8 mouse cellular contexts compared by ENCODE assay signal in genomic region chr14:120477982-120478568, GRCm38 (mm10). TPM values are rescaled to one million over a fixed set of nuclear protein-coding genes. Genes with fewer than 3 reads are reported as not detected.
DNase-seq lines count a peak whose midpoint lies in the region; ATAC-seq and TF ChIP-seq lines count a peak whose summit lies in the region.

Gene Rap2a, plus strand, starts transcription at chr14:120478444.

- H3K4me3 ChIP-seq in hindbrain, embryonic 13.5 days, result peak within 1 kb of the TSS; percentile 84

- H3K9ac ChIP-seq in hindbrain, embryonic 13.5 days, result peak within 1 kb of the TSS; percentile 89

- TF ChIP-seq CTCF in Patski (IDR thresholded peaks at IDR 0.05), result no peak

- H3K9me3 ChIP-seq in hindbrain, embryonic 13.5 days, result no peaks in the 10 kb centered on the region

- POLR2A ChIA-PET in Patski (lab: Charles Lee), result interaction anchor here (1.3 kb wide), 1 partner anchor 10 kb away, joined by 5 read pairs; no protein-coding TSS in a partner anchor

- peak within 1 kb of the TSS; percentile 99 for H3K27ac ChIP-seq in hindbrain, embryonic 13.5 days

- peak within 1 kb of the TSS; percentile 70 for H3K4me2 ChIP-seq in hindbrain, embryonic 13.5 days

- CTCF ChIA-PET in Patski (lab: Charles Lee), result no interaction called here

- peak; percentile 72 for DNase-seq in Patski (ENCODE audit: low read depth, low spot score)
- peak; percentile 97 to 98 for DNase-seq in cerebellum, postnatal 14 days
- peak; percentile 96 for DNase-seq in frontal cortex, postnatal 14 days (ENCODE audit: low spot score in 2 of 2)
- peak; percentile 90 to 99 for DNase-seq in layer of hippocampus, postnatal 25 days (ENCODE audit: extremely low spot score in 1 of 2, low spot score in 1 of 2)
- peak; percentile 97 for DNase-seq in lung, postnatal 25 days (ENCODE audit: low spot score)
- peak; percentile 98 for DNase-seq in retina, postnatal 1 day
- DNase-seq in urinary bladder, adult 18-20 months (ENCODE audit: low spot score in 2 of 2), result peak; percentile 92 to 95

- WGBS in hindbrain, embryonic 13.5 days, result under 1% methylated on average over 50 of the region's 78 CpGs

- H3K4me1 ChIP-seq in hindbrain, embryonic 13.5 days (replicated peaks), result peaks cover 31% of the 10 kb centered on the region

- in situ Hi-C loops in Patski (cut with MboI; ENCODE audit: low pct_unique_long_range_greater_than_20kb), result loop anchor here (5.0 to 25.0 kb wide), 2 partner anchors 206 to 1634 kb away; partner anchors contain the start of gene Tm9sf2

- no peaks in the 10 kb centered on the region for H3K27me3 ChIP-seq in Patski
- H3K27me3 ChIP-seq in hindbrain, embryonic 13.5 days, result no peaks in the 10 kb centered on the region

- ATAC-seq in Patski, result peak; percentile 73
- peak; percentile 90 for ATAC-seq in hindbrain, embryonic 13.5 days (ENCODE audit: low FRiP score)

- 0 out of 2 replicates have a peak, but pooled peaks cover 3% of the 10 kb centered on the region for H3K36me3 ChIP-seq in hindbrain, embryonic 13.5 days

RNA-seq across cellular contexts. Expression of gene Rap2a, which starts in this region (rescaled TPM):
- 9.5 TPM for polyA plus RNA-seq in Patski (2021)
- 13.6 and 15.7 TPM in 2 replicates for polyA plus RNA-seq in hindbrain, embryonic 13.5 days (2015; fragmentation: Nextera tagmentation; extraction: Ambion mirVana)
- 10 to 100 TPM; 86.8 to 92.6 TPM for total RNA-seq in layer of hippocampus, postnatal 25 days (2021)

Comparison
In these comparisons a context has a peak if more than half of its experiments do, and no peak if none do; other contexts are left out.
1. Peak in every context shown above with its lines: DNase-seq, ATAC-seq, H3K4me3 ChIP-seq and H3K27ac ChIP-seq.